In genomic region chr12:46323276-46323675, GRCm38 (mm10) we compare ENCODE assay signal across 22 mouse cellular contexts.
DNase-seq lines count a peak whose midpoint lies in the region; TF ChIP-seq lines count a peak whose summit lies in the region.
"Had no signal": no experiment of that assay in that cellular context is flagged by ENCODE, and none has a peak within 500 bp of the region (broad histone marks: within the 10 kb centered on the region; RNA-seq: fewer than 3 reads in every experiment).

No protein-coding gene starts in this region.

- 37% methylated on average over 3 of the region's 3 CpGs for WGBS in cerebellum, adult 2 months

- TF ChIP-seq CTCF in cerebellum, adult 2 months (IDR thresholded peaks at IDR 0.05; ENCODE audit: borderline replicate concordance, insufficient read depth, low read depth, low read length): no peak
- TF ChIP-seq CTCF in left cerebral cortex, adult 2 months (IDR thresholded peaks at IDR 0.05): no peak
- no peak for TF ChIP-seq CTCF in brain, embryonic 14.5 days (IDR thresholded peaks at IDR 0.05; ENCODE audit: borderline replicate concordance, extremely low read depth, insufficient read depth, insufficient read length)

- intact Hi-C loops in left cerebral cortex, postnatal 4 days (cut with DNase I): no loop called here
- intact Hi-C loops in left cerebral cortex, adult 2 months (cut with DNase I): no loop called here

- H3K27ac ChIP-seq in cerebellum, adult 2 months (ENCODE audit: insufficient read depth, low read length): no peak overlapping the region
- H3K27ac ChIP-seq in left cerebral cortex, adult 2 months: no peak overlapping the region; the same call in 1 of the 2 replicates
- H3K27ac ChIP-seq: forebrain, embryonic 10.5 days; forebrain, embryonic 13.5 days; heart, adult 2 months; heart, embryonic 10.5 days; heart, embryonic 13.5 days; hindbrain, embryonic 14.5 days; hindbrain, postnatal 0 days had no signal

- no peaks in the 10 kb centered on the region for H3K27me3 ChIP-seq in cerebellum, adult 2 months (ENCODE audit: control insufficient read depth, insufficient read depth, low read length)
- H3K27me3 ChIP-seq: forebrain, embryonic 13.5 days; heart, embryonic 13.5 days had no signal

- no peak for TF ChIP-seq POLR2A in cerebellum, adult 2 months (IDR thresholded peaks at IDR 0.05; ENCODE audit: borderline replicate concordance, insufficient read depth, low read length)
- TF ChIP-seq POLR2A in brain, embryonic 14.5 days (IDR thresholded peaks at IDR 0.05; ENCODE audit: borderline replicate concordance, extremely low read depth, insufficient read depth, insufficient read length, poor library complexity, severe bottlenecking): no peak

- DNase-seq in cerebellum, adult 2 months: peak; percentile 8 to 42
- no peak for DNase-seq in cerebellum, adult 8-10 months
- DNase-seq in cerebellum, postnatal 10 days: peak; percentile 75 to 77
- no peak for DNase-seq in cerebellum, adult 11-12 months
- DNase-seq in left cerebral cortex, postnatal 4 days: peak; percentile 27
- no peak for DNase-seq in left cerebral cortex, adult 2 months (ENCODE audit: extremely low spot score in 1 of 2, low spot score in 2 of 2)
- peak; percentile 40 for DNase-seq in brain, embryonic 14.5 days (ENCODE audit: low read depth)
- DNase-seq in layer of hippocampus, postnatal 10 days (ENCODE audit: low spot score in 2 of 2): no peak
- DNase-seq: adrenal gland, adult 8-10 months; adrenal gland, postnatal 25 days; gastrocnemius, postnatal 10 days; gastrocnemius, postnatal 36 days; heart, adult 2 months; heart, postnatal 14 days; heart, postnatal 4 days; kidney, adult 18-20 months had no signal

- no peak overlapping the region for H3K4me3 ChIP-seq in cerebellum, adult 2 months (replicated peaks; ENCODE audit: insufficient read depth, low read depth, low read length)
- H3K4me3 ChIP-seq in left cerebral cortex, adult 2 months: no peak overlapping the region
- H3K4me3 ChIP-seq: forebrain, embryonic 10.5 days; forebrain, embryonic 13.5 days; heart, adult 2 months; heart, embryonic 10.5 days; heart, embryonic 13.5 days had no signal

- H3K4me1 ChIP-seq in cerebellum, adult 2 months (ENCODE audit: control insufficient read depth, insufficient read depth, low read length): no peaks in the 10 kb centered on the region
- H3K4me1 ChIP-seq: forebrain, embryonic 10.5 days; forebrain, embryonic 13.5 days; heart, embryonic 10.5 days; heart, embryonic 13.5 days had no signal

Comparison
In these comparisons a context has a peak if more than half of its experiments do, and no peak if none do; other contexts are left out.
1. DNase-seq: peak in cerebellum, adult 2 months (2 of 2), cerebellum, postnatal 10 days (2 of 2), left cerebral cortex, postnatal 4 days (single experiment) and brain, embryonic 14.5 days (single experiment); none in cerebellum, adult 8-10 months (single experiment), cerebellum, adult 11-12 months (single experiment), left cerebral cortex, adult 2 months (0 of 2) and layer of hippocampus, postnatal 10 days (0 of 2).